Mouse (Mus musculus): ENCODE data around the gene Qrfpr.

DNA sequence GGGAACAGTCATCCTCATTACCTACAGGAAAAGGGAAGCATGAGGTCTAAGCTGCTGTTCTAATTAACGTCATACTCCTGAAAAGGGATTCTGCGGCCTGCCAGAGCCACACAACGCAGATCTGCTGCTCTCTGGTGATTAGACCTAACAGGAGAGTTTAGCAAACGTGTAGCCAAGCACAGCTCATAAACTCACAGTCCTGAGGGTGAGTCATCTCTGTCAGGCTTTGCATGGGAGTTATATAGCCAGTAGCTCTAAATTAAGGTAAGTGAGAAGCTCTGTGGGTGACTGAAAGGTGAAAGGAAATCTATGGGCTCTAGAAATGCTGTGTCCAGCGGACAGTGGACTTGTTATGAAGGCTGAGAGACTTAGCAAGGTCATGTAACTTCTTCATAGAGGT is 28.5 kb upstream of the Qrfpr start:
- TF ChIP-seq POLR2A (IDR thresholded peaks at IDR 0.05; ENCODE audit: borderline replicate concordance, control insufficient read depth, low read depth, low read length) = no peak
- no peak for TF ChIP-seq CTCF (IDR thresholded peaks at IDR 0.05; ENCODE audit: control insufficient read depth, insufficient read depth, low read length)
